Mouse (Mus musculus) mesoderm, embryonic 11.5 days (tissue): ENCODE results near the gene Vmn1r53.
A peak's percentile ranks its signal among the peaks of the same experiment; 100 is the strongest.
"Not testable (repeated sequence)": the region's sequence is repeated elsewhere in the genome, so short reads cannot be mapped to it uniquely, and the experiment has no call there.

Source experiments
- DNase-seq: peaks from one replicate; pipeline ENCODE4 v3.0.0-alpha.2; 2012; ENCODE audit warnings: low read depth, low spot score

Vmn1r53 gene

DNA sequence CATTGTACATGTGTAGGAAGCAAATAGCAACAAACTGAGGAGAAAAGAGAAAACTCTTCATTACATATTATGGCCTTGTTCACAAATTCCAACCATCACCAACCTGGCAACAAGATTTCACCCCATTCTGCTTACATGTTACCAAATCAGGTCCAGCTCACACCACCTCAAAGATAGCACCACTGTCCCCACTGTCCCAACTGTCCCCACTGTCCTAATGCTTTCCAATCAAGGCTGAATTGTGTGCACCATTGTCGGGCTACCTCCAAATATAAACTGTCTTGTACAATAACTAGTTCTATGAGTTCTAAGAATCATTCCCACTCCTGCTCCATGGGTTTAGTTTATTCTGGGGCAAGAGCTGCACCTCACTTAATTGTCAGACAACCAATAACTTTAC lies at the start of gene Vmn1r53:
TSS of gene Vmn1r53 (minus strand) at position 101 of the 400 bp plus-strand sequence.
- DNase-seq, result no peak

GRCm38 (mm10) chr6:90246000-90246399 lies 21.8 kb upstream of the Vmn1r53 start, which contains the start of gene Vmn1r54:
Gene Vmn1r54, plus strand, starts transcription at chr6:90246300.
- no peak for DNase-seq

DNA sequence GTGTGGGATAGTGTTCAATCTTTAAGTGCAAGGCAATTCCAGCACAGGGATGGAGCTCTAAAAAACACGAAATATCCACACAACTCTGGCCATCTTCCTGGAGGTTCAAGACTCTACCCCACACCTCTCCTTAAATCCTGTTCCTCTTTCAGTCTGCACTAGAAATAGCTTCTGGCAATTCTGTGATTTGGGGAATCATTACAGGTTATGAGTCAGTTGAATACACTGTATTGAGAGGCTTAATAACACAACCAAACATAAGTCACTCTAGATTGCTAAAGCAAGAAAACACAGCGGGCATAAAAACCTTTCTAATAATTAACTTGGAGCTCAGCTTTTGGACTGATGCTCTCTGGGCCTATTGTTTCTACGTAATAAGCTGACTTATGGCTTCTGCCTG lies 19.8 kb upstream of the Vmn1r53 start:
- no peak for DNase-seq

DNA sequence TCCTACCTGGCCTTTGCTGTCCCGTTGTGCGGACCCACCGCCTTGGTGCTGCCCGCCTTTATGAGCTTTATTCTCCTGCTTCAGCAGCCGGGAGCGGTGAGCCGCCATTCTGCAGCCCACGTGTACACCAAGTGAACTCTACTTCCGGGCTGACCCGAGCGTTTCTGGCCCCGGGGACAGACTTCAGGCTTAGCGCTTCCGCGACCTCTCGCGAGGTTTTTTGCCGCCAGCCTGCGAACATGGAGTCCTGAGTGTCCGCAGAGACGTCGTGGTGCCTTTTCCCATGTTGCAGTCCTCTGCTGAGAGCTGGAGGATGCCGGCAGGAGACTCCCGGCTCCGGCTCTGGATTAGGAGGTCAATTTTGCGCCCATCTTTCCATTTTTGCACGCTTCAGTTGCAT lies 8.4 kb upstream of the Vmn1r53 start:
- DNase-seq, result peak; percentile 20

DNA sequence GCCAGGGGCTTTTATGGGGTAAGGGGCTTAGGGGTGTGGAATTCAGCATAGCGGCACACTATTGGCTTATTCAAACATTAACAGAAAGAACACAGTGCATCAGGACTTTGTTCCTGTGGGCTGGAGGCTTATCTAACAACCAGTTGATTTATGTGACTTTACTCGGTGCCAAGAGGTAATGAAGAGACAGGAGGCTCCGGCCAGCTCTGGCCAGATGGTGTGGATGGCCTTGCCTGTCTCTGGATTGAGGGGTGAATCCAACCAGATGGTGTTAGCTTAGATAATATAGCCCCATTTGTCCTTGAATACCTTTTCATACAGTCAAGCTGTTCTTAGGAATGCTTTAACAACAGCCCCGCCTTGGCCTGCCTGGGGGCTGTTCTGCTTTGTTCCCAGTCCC lies 7.9 kb upstream of the Vmn1r53 start:
- not testable (repeated sequence) for DNase-seq

DNA sequence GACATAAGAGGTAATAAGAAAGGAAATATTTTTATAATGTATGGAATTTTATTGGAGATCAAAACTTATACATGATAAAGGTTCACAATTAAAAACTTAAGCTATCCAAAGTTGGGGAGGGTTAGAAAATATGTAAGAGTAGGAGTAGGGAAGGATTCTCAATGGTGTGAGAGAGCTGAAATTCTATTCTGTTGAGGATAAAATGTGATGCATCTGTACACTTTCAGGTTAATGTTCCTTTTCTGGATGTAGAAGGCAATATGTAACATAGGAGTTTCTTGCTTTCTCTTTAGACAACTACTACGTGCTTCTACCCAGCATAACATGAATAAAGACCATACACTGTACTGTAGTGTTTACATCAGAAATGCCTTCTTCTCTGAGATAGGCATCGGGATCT lies 21.7 kb downstream of the Vmn1r53 start, which contains the start of gene V1ra8:
TSS of gene V1ra8 (plus strand) at position 301 of the 400 bp plus-strand sequence.
- not testable (repeated sequence) for DNase-seq

DNA sequence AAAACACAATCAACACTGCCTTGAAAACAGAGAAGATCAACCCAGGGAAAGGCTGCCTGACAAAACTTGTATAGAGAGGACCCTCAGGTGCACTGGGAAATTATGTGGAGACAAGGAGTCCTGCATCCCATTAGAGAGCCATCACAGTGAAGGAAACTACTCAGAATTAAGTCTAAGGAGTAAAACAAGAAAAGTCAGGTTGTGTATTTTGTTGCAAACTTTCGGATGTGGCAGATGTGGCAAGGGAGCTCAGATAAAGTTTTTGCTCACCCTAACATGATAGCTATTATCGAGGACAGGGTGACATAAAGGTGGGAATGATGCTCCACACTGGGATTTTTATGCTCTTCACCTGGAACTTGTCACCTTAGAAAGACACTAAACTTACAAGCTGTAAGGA lies 49.7 kb downstream of the Vmn1r53 start, which contains the start of gene Vmn1r52:
TSS of gene Vmn1r52 (plus strand) at position 301 of the 400 bp plus-strand sequence.
- DNase-seq, result no peak
